Mouse (Mus musculus) lung, adult 2 months (tissue): ENCODE results near the gene Lnpep. TPM values are rescaled to one million over a fixed set of nuclear protein-coding genes. Genes with fewer than 3 reads are reported as not detected.
"Not testable (repeated sequence)": the region's sequence is repeated elsewhere in the genome, so short reads cannot be mapped to it uniquely, and the experiment has no call there.

Source experiments
- DNase-seq: peaks from one replicate; pipeline ENCODE4 v3.0.0; 2022
- H3K4me1 ChIP-seq: fragments of 200-500 bp; 2 replicates; pipeline ENCODE4 v1.6.1; 2011; ENCODE audit warnings: low read length; ENCODE audit not compliant: control insufficient read depth, insufficient read depth
- H3K4me3 ChIP-seq: fragments of 200-500 bp; replicated peaks from 2 replicates; pipeline ENCODE3; 2011; ENCODE audit warnings: low read depth, mild to moderate bottlenecking, control low read depth, low read length; ENCODE audit errors: extremely low read depth
- CTCF ChIP-seq: fragments of 200-500 bp; IDR thresholded peaks from 2 replicates; pipeline ENCODE4 v1.5.1; 2011; ENCODE audit warnings: mild to moderate bottlenecking, low read length, control low read depth; ENCODE audit not compliant: insufficient read depth
- POLR2A ChIP-seq: fragments of 200-500 bp; IDR thresholded peaks from 2 replicates; pipeline ENCODE4 v1.6.1; 2011; ENCODE audit warnings: low read depth, mild to moderate bottlenecking, control low read depth, low read length, borderline replicate concordance; ENCODE audit errors: extremely low read depth
- WGBS: fragments of 180-500 bp; shearing (Covaris S2); methylation state at CpG from one replicate; pipeline ENCODE4 v1.1.7; 2018; 5-methylcytosine and 5-hydroxymethylcytosine counted together
- polyA plus RNA-seq: library from polyadenylated mRNA; depleted of rRNA; stranded (reverse); fragments of >200 nt; gene quantifications from 2 replicates; pipeline ENCODE4 v1.2.3, GENCODE M21; 2012; rRNA removed

Gene Lnpep
- polyA plus RNA-seq, 1 experiment: 13.5 TPM

DNA sequence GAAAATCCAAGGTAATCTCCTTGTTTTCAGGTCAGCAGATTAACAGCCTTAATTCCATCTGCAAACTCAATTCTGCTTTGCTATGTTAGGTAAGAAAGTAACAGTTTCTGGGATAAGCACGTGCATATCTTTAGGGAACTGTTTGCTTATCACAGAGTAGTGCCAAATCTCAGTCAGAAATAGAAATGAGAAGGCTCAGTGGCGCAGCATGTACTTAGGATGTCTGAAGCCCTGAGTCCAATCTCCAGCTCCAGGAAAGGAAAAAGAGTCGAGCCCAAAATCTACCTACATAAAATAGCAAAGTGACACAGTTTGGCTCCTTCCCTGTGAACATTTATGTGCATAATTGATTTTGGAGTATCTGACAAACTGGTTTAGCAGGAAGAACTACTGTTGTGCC, 125.6 kb downstream of the Lnpep start:
- DNase-seq: no peak
- H3K4me3 ChIP-seq: no peak overlapping the region
- no peak for TF ChIP-seq POLR2A
- H3K4me1 ChIP-seq: no peaks in the 10 kb centered on the region
- 52% methylated on average over 3 of the region's 3 CpGs for WGBS

DNA sequence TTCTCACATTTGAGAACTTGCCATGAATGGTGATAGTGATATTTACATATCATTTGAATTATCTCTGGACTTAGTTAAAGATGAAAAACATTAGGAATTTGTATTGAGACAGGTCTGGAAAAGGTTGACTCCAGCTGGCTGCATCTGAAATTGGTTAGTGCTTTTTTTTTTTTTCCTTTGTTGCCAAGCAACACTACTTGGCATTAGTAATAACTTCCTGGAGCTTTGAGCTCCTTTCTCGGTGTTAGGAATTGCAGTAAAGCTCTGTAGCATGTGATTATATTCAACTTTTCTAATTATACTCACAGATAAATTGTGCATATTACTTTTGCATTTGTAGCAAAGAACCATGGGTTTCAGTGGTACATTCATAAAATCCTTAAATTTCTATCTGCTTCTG, 126.0 kb downstream of the Lnpep start:
- H3K4me3 ChIP-seq: no peak overlapping the region
- 7% methylated on average over 1 of the region's 1 CpGs for WGBS
- no peaks in the 10 kb centered on the region for H3K4me1 ChIP-seq
- TF ChIP-seq POLR2A: no peak
- no peak for TF ChIP-seq CTCF
- no peak for DNase-seq

DNA sequence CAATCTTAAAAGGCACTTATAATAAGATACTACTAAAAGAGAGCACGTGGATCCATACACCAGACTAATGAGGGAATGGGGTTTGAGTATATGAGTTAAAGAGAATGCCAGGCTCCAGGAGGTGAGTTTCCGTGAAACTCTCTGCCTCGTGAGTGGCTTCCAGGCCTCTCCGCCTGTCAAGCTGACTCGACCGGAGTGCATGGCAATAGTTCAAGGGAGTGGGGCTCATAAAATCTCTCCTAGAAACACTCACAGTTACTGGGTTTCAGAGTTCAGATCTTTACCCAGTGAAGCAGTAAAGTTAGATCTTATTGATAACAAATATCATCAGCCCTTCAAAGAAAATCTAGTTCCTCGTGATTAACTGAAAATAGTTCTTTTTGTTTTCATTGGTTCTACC, 128.1 kb downstream of the Lnpep start:
- WGBS: 82% methylated on average over 7 of the region's 7 CpGs
- TF ChIP-seq POLR2A (no peak), CTCF (no peak)
- H3K4me1 ChIP-seq: no peaks in the 10 kb centered on the region
- H3K4me3 ChIP-seq: no peak overlapping the region
- DNase-seq: no peak

DNA sequence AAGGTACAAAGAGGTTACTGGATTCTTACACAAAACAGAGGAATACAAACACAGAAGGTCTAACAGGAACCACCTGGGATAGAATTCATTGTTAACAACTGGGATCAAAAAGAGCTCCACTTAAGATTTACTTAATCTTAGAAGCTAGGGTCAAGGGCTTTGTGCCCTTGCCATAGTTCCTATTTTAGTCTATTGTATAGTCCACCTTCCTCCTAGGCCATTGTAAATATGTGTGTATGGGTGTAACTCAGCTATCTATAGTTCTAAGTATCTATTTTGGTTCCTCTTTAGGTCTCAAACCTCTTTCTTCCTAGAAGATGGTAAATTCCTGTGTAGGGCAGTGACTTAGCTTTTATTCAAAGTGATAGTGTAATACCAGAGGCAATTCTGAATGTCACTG, 128.6 kb downstream of the Lnpep start:
- DNase-seq, H3K4me3 ChIP-seq, H3K4me1 ChIP-seq: not testable (repeated sequence)

DNA sequence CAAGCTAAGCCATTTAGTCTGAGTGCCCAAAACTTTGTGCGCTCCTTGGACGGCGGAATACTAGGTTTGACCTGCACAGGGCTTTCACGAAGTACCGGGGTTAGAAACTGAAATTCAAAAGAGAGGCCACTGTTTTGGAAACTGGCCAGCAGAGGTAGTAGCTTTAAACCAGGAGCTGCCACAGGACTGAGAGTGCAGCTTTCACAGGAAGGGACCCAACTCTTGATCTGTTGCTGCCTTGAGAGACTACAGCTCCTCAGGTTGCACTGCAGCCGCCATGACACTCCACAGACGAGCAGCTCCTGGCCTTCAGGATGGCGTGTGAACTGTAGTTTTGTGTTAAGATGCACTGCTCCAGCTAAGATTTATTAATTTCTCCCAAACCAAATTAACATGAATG, 132.7 kb downstream of the Lnpep start:
- DNase-seq: no peak
- 87% methylated on average over 8 of the region's 8 CpGs for WGBS
- TF ChIP-seq CTCF: no peak
- no peak for TF ChIP-seq POLR2A
- Histone ChIP-seq H3K4me3 (no peak overlapping the region), H3K4me1 (no peaks in the 10 kb centered on the region)

DNA sequence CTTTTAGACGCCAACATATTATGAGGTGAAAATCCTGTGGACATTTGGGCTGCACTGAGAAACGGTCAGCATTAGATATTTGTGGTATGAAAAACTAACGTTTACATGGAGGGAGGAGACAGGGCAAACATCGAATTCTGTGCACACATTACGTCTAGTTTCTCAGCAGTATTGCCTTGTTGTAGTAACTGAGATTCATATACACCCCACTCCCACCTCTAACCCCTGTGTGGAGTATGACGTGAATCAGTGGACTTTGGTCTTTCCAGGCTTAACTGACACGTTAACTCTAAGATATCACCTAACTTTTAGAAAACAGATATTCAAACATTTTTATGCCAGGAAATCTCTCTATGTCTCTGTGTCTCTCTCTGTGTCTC, 133.2 kb downstream of the Lnpep start:
- Histone ChIP-seq H3K4me3 (no peak overlapping the region), H3K4me1 (no peaks in the 10 kb centered on the region)
- TF ChIP-seq CTCF: no peak
- TF ChIP-seq POLR2A: no peak
- DNase-seq: no peak
- WGBS: 51% methylated on average over 7 of the region's 7 CpGs

DNA sequence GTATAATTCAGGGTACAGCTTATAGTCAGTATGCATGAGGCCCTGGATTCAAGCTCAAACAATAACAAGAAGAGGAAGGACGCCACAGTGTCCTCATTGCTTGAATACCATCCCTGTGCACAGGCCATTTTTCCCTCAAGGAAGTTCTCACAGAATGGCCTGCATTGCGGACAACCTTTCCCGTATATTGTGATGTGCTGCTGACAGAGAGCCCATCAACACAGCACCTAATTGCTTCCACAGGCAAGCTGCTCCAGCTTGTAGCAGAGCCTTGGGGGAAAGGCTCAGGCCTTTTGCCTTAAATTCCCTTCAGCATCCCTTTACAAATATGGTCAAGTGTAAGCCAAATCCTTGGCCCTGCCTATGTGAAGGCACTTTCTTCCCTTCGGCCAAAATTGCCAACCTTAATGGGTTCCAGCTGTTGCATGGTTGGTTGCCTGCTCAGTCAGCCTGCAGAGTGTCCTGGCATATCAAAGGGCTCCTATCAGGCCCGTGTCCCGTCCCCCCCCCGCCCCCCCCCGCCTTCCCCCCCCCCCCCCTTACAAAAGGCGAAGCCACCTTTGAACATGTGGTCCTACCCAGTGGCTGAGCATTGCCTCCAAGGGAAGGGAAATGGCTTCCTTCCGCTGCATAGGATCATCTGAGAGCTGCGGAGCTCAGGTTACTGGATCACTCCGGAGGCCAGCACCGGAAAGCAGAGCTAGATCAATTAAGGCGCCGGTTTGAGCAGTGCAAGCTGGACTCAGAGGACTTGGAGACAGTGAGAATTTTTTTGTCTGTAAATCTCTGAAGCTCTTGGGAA, 133.8 kb downstream of the Lnpep start:
- no peaks in the 10 kb centered on the region for H3K4me1 ChIP-seq
- TF ChIP-seq POLR2A (no peak), CTCF (no peak)
- H3K4me3 ChIP-seq: no peak overlapping the region
- 37% methylated on average over 14 of the region's 15 CpGs for WGBS
- no peak for DNase-seq

DNA sequence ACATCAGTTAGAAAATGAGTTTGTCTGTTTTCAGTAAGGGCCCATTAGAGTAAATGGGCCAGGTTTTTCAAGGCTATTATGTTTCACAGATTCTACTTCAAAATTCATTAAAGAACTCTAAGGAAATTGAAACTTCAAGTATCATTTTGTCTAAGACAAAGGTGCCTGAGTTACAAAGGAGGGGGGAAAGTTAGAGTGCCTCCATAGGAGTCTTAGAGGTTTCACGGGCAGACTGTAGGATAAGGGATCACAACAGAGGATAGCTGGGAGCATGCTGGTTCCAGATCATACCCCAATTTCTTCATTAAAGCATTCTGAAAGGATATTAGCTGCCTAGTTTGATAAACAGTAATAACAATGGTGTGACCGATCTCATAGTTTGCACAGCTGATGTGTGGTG, 139.1 kb downstream of the Lnpep start:
- Histone ChIP-seq H3K4me3 (no peak overlapping the region), H3K4me1 (no peaks in the 10 kb centered on the region)
- 74% methylated on average over 2 of the region's 2 CpGs for WGBS
- no peak for DNase-seq
- TF ChIP-seq POLR2A: no peak
- TF ChIP-seq CTCF: no peak

Other genes starting within 250 kb of the Lnpep start
- 0.34 and 0.38 TPM in 2 replicates for gene Lix1, start 222.4 kb downstream of the Lnpep start, polyA plus RNA-seq
- gene Vmn2r90, start 78.7 kb upstream of the Lnpep start, polyA plus RNA-seq: not detected in 2 replicates
- gene Spaca6, start 202.1 kb upstream of the Lnpep start, polyA plus RNA-seq: 38.5 and 56.7 TPM in 2 replicates
- 1.9 and 3.8 TPM in 2 replicates for gene Has1, start 230.2 kb upstream of the Lnpep start, polyA plus RNA-seq